Mouse (Mus musculus): ENCODE data around the gene Aldh1a2.

Gene Aldh1a2

GRCm38 (mm10) chr9:71215248-71216035 lies at the start of gene Aldh1a2:
Aldh1a2 (plus strand) TSS chr9:71215789.
- DNase-seq = peak; percentile 70

DNA sequence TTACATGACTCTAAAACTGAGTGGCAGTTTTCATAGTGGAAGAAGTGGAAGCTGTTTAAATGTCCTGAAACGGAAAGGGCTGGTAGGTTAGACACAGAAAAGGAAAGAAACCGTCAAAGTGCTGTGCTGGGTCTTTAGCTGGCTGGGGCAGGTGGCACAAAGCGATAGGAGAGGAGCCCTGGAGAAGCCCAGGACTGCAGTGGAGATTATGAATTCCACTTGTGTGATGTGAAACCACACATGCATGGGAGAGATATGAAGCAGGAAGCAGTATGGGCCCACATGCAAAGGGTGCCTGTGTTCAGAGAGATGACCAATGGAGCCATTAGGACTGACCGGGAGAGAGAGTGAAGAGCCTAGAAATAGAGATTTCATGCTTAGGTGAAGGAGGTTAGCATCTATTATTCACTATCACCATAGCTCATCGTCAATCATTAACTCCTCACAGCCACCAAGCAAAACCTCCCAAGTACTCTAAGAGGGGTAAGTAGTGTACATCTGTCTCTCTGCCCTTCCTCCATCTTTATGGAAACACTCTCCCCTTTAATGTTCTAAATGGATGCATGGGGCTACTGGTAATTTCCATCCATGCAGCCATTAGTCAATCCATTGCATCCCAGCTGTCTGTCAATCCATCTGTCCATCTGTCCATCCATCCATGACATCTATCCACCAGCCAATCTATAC lies 49.4 kb upstream of the Aldh1a2 start:
- no peak for DNase-seq

DNA sequence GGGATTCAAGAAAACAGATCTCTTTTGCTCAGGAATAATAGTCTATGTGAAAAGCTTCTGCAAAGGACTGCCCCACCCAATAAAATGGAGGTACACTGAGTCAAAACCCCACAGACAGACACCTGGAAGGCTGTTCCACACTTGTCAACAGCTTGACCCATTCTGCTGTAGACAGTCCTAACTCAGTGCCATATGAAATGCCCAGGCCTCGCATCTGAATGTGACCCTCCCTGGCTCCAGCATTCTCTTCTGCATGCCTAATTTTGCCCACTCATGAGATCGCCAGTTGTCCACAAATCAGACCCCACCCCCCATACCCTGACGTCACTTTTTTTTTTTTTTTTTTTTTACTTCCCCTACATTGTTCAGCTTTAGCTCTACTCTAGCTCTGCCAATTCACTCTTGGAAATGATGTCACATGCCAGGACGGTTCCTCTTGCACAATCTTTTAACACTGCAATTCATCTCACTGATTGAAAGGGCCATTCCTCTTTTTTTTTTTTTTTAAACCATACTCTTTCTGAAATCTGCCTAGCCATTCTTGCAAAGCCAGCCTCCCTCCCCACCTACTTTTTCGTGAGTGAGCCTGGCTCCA lies 48.6 kb upstream of the Aldh1a2 start:
- DNase-seq = no peak

DNA sequence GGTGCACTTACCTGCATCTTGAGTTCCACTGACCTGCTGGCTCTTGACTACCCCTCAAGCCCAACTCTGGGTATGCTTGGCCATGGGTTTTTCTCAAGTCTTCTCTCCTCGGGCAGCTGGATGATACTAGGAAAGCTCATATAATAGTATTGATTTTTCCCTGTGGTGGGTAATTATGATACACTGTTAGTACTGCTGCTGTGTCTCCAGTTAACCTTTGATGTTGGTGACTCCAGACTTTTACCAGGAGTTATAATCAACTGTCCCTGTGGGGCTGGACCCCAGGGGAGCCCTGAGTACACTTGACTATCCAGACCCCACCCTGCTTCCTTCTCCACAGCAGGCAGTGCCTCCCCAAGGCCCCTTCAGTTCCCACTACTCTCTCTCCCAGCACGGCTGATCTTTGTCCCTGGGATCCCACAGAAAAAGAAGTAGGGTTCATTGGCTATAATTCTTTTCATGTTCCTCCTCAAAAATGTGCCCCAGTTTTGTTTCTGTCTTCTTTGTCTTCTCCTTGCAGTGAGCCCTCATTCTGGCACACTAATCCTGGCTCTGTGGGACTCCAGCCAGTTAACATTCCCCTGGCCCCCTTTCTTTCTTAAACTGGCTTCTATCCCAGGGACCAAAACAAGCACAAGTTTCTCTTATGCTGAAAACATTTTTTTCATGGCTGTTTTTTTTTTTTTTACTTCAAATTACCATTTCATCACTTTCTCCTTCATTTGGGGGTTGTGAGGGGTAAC lies 47.9 kb upstream of the Aldh1a2 start:
- no peak for DNase-seq

DNA sequence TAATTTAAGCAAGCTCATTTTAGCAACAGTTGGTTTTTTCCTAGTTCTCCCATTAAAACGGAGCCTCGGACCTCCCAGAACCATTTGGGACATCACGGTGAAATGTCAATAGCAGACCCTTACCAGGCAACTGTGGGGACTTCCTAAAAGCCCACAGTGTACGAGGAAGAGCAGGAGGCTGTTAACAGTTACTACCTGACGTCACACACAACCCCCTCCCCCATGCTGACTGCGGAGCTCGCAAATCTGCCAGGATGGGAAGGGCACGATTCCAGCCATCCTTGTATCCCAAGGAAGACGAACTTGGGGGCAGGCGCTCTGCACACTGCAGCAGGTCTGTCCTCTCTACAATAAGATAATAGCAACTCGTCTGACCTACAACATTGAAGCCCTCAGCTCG lies 47.1 kb upstream of the Aldh1a2 start, which contains the start of gene Aqp9:
Gene Aqp9 (minus strand): TSS at position 172 of the 400 bp plus-strand sequence.
- no peak for DNase-seq

DNA sequence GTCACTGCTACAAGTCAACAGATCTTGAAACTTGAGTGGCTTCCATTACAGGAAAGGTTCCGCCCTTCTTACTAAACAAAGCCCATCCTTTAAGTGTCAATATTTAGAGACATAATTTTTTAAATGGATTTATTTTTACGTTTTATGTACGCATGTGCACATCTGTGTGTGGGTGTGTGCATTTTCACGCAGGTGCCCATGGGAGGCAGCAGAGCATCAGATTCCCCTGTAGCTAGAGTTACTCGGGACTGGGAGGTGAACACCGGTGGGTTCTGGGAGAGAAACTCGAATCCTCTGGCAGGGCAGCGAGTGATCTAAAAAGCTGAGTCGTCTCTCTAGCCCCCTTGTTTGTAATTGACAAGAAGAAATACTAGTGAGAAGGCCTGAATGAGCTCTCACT lies 42.1 kb upstream of the Aldh1a2 start:
- no peak for DNase-seq

DNA sequence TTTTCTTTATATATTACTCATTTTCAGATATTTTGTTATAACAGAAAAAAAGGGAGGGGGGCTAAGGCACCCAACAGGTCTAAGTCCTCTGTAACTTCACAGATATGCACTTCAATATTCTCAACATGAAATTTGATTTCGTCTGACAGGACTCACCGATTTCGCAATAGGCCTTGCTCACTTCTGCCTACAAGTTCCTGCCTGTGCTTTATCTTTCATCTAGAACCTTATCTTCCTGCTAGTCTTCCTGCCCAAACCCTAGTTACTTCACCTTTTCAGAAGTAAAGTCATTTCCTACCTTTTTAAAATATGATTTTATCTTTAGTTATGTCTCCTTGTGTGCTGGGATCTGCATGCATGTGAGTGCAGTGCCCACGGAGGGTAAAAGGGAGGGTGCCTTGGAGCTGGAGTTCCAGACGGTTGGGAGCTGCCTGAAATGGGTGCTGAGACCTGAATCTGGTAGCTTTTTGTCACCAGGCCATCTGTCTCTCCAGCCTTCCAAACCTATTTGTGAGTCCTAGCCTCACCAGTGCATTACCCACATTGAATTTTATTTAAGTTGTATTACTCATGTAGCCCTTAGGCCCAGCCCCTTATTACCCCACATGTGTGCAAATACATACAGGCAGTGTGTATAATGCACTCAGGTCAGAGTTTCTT lies 41.1 kb upstream of the Aldh1a2 start:
- DNase-seq = no peak

DNA sequence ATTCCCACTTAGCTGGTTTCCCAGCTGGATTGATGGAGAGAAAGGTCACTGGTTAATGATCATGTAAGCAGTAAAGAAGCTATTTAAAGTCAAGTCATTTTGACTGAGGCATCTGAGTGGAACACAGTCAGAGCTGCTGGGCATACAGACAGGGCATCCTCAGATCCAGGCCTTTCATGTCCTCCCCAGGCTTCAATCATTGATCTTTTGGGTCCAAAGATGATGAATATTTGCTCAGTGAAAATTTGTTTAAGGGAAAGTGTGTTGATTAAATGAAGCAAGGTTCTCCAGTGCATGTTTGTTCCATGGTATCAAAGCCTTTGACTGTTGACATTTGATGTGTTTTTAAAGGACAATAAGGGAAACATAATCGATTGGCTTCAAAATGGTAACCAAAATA lies 39.9 kb upstream of the Aldh1a2 start:
- no peak for DNase-seq

DNA sequence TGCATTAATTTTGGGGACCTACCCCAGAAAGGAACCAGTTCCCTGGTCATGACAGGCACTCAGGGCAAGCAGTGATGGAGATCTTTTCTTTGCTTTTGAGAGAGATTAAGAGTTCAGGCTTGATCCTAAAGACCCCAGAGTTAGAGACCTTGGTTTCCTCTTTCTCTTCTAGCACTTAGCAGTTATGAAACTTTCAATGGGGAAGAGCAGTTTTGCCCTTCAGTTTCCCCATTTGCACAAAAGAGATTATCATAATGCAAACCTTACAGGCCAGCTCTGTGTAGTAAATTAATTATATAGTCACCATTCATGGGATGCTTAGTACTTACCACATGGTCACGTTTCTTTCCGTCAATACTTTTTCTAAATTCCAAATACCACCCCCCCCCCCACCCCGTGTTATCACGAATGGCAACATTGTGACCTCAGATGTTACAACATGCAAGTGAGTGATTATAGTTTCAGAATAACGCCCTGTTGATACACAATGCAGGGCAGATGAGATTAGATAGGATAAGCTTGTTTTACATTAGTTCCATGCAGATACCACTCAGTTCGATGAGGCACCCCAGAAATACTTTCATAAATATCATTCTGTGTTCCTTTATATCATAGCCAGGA lies 36.2 kb upstream of the Aldh1a2 start:
- no peak for DNase-seq

- no peak for DNase-seq
Measured at GRCm38 (mm10) chr9:71179964-71180700, 35.5 kb upstream of the Aldh1a2 start.

- no peak for DNase-seq
Measured at GRCm38 (mm10) chr9:71185285-71185684, 30.3 kb upstream of the Aldh1a2 start.

DNA sequence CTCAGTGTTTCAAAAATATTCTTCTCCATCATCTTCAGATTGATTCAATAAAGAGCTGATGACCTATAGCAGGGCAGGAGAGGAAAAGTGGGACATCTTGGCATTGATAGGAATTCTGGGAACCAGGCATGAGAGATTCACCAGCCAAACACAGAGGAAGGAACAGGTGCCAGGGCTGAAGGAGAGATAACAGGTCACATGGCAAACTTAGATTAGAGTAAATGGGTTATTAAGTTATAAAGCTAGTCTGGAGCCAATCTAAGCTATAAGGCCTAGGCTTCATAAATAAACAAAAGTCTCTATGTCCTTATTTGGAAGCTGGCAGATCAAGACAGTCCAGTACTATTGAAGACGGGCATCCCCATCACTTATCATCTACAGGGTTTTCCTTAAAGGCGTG lies 29.8 kb upstream of the Aldh1a2 start:
- DNase-seq = no peak

DNA sequence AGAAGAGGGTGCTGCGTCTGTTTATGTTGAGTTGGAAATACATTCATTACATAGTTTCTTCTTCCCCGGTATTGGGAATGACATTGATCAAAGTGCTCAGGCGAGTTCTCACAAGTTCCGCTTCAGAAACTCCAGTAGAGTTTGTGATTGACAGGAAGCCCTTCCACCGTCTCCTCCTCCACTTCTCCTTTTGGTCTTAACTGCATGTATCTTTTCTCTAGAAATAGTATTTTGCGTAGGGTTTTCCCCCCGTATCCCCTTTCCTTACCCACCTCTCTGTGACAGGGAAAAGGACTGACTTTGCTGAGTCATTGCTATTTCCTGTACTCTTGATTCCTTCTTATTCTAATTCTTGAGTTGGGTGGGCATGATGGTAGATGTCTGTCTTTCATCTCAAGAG lies 28.2 kb upstream of the Aldh1a2 start:
- no peak for DNase-seq

- peak; percentile 69 for DNase-seq
Measured at GRCm38 (mm10) chr9:71188647-71189415, 26.8 kb upstream of the Aldh1a2 start.

DNA sequence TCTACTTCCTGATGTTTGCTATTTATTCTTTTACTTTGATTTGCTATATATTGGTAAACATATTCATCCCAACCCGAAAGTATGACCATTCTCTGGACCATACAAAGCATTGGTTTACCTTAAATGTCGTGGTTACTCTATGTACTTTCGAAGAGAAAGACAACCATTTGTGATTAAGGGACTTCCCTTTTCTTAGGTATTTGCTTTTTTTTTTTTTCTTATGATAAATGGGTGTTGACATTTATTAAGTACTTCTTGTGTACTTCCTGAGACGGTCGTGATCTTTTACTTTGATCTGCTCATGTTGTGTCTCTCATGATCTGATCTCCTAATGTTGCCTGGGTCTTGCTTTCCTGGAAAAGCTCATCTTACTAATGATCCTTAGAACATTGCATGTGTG lies 16.8 kb upstream of the Aldh1a2 start:
- no peak for DNase-seq

DNA sequence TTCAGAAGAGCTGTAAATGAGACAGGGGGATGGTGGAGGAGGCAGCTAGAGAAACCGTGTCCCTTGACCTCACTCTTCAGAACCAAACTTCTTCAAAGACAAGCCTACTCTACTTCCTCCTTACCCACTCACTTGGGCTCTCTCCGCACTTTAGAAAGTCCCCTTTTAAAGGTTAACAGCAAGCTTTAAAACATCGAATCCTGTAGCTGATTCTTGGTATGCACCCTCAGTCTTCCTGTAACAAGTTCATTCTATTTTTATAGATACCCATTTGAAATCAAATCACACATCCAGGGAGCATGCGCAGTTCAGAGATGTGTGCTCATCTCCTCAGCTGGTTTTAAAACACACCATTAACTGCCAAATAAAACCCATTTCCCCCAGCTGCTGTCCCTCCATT lies 13.3 kb upstream of the Aldh1a2 start:
- no peak for DNase-seq

- no peak for DNase-seq
Measured at GRCm38 (mm10) chr9:71209299-71209698, 6.3 kb upstream of the Aldh1a2 start.

DNA sequence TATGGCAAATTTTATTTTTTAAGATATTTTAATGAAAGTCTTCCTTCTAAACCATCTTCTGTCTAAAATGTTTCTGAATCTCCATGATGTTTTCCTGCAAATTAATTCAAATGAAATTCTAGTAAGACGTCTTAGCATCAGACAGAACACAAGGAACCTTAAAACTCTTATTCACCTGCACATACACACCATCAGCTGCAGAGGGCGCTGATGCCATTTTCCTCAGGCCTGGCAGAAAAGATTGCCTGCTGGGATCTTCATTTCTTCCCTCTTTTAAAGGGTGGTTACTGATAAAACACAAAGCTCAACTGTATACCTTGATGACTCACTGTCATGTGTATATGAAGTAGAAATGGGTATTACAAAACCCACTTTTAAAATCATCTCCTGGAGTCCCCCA lies 4.7 kb upstream of the Aldh1a2 start:
- peak; percentile 35 for DNase-seq

DNA sequence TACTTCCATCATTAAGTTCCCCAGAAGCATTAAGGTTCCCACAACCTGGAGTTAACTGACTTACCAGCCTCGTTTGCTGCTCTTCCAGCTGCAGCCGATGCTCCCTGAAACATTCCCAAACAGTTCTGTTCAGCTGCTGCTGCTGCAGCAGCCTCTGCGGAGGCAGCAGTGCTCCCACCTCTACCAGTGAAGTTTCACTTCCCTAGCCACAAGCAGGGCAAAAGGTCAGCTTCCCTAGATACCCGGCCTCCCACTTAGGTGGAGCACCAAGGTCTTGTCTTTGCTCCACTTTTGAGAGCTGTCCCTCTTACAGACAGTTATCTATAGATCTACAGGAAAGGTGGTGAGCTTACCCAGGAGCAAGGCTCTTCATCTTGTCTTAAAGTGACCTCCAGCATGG lies 2.0 kb upstream of the Aldh1a2 start:
- DNase-seq = no peak

Measured in kidney, adult 18-20 months (tissue).